Mouse (Mus musculus) monocyte, adult 5-6 weeks (primary cell): ENCODE results near the gene Enpp6. TPM values are rescaled to one million over a fixed set of nuclear protein-coding genes. Genes with fewer than 3 reads are reported as not detected.

Experiments used
- ATAC-seq: fragments of 153-309, 156-312 bp; replicated peaks from 2 replicates; pipeline ENCODE4 v1.8.0; 2017; ENCODE audit warnings: mild to moderate bottlenecking; ENCODE audit not compliant: low TSS enrichment, insufficient number of reproducible peaks, severe bottlenecking, poor library complexity, low FRiP score
- total RNA-seq: library from RNA; stranded (forward); fragments of 200-1000, 200-491, 200-594 nt; gene quantifications from 3 replicates; pipeline ENCODE4 v1.2.3, GENCODE M21; 2017

Gene Enpp6
- total RNA-seq, 1 experiment from 2014 or later, result not detected

DNA sequence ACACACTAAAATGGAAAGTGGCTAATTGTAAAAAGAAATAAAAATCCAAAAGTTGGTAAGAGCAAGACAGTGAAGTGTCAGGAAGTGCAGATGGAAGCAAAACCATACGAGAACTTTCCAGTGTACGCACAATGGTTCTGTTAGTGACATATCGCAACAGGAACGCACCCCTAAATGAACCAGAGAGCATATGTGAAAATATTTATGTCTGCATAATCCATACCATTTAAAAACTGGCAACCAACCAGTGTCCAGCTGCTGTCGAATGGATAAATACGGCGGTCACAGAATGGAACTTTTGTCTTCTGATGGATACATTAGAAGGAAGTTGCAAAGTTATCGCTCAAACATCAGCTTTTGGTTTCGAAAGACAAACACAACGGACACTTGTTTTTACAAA is 61.9 kb downstream of the Enpp6 start:
- ATAC-seq, result no peak

DNA sequence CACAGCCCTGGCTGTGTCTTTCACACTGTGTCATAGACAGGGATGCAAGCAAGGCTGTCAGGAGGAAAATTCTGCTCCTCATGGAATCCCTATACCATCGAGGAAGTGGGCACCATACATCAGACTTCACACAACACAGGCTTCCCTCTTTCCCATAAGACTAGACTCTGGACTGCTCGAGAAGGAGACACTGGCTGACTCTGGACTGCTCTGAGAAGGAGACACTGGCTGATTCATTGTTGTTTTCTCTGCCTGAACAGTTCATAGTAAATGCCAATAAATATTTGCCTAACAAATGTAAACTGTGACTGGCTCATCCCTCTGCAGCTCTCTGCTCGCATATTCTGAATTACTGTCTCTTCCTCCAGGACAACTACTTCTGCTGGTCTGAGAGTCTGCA is 66.0 kb downstream of the Enpp6 start:
- no peak for ATAC-seq

DNA sequence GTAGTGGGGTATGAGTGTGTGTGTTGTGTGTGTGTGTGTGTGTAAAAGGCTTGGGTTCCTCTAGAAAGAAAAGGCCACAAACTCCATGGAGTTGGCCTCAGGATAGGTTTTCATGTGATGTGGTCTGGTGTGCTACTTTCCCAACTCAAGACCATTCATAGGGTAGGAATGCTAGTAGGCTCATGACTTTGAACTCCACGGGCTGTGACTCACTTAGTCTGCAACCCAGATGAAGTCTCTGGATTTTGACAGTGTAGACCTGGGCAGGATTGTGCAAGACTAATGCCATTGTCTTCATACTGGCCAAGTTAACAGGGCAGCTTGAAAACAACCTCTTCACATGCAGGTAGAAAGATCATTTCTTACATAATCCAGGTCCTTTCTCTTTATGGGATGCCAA is 69.4 kb downstream of the Enpp6 start:
- ATAC-seq, result no peak

DNA sequence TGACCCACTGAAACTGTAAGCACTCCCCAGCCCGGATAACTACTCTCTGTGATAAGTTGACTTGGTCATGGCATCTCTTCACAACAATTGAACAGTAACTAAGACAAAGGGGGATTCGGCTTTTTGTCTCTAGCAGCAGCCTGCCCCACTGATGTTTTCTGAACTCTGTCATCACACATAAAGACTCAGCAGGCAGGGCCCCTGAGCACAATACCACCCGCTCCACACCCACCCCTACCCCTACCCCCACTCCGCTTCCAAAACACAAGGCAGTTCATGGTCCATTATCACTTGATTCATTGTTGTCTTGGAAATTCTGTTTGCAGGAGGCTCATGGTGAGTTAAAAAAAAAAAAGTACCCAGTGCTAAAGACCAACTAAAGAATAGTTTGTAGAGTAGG is 71.8 kb downstream of the Enpp6 start:
- ATAC-seq, result no peak

DNA sequence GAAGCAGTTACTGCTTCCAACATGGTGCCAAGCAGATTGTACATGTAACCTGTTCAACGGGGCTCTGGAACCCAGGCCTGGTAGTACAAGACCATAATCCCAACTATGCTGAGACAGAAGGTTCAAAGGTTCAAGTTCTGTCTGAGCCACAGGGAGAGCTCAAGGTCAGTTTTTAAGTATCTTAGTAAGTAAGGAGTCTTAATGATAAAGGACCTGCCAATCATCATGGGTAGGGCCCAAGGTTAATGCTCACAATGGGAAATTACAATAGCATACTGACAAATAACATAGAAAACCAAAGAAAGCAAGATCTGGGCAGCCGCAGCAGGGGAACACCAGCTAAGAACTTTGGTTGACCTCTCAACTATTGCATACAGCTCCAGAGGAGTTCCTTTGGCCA is 72.3 kb downstream of the Enpp6 start:
- ATAC-seq, result no peak

DNA sequence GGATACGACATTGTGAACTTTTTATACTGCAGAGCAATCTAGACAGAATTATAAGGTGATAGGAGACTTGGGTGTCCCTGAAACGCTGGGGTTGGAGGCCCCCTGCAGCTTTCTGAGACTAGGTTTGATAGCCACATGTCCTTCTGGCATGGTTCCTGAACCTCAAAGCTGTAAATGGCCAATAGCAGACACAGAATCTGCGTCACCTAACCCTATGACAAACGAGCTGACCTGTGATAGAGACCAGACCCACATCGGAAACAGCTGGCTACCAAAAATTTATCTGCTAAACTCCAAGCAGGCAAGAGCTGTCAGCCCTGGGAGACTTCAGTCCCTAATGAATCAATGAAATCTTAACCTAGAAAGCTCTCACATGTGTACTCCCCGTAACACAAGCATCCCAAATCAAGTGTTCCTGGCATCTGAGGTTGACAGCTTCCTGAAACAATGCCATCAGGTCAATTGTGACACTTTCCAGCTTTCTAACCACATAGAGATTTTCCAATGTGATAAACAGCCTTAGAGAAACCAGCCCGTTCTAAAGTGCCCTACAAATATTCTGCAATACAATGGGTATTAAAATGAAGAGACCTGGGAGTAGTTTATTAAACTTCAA is 74.5 kb downstream of the Enpp6 start:
- no peak for ATAC-seq

DNA sequence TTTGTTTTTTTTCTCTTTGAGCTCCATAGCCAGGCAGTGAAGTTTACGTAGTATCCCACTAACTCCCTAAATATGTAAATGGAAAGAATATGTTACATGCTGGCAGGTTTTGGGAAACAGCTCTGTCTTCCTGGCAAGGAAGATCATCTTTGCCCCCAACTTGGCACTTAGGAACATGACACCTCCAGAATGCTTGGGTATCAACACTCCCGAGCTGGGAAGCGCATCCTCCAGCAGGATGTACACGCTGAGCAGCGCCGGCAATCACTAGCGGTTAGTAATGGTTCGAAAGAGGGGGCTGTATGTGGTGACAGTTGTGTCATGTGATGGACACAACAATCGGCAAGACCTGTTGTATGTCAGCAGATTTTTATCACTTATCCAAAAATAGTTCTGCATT is 80.4 kb downstream of the Enpp6 start:
- ATAC-seq, result no peak

DNA sequence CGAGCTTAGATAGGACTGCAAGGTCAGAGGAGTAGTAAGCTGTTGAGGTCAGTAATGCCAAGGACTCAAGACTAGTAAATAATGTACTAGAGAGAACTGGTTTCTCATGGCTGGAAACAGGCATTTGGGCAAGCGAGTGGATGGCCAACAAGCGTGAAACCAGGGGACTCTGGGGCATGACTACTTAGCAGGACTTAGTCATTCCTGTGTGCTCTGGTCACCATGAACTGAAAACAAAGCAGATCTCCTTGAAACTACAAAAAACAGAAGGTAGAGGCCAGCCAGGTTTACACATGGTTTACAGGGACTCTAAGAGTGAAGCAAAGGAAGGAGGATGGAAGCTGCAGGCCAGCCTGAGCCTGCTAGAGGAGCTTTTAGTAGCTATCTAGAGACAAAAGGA is 82.9 kb downstream of the Enpp6 start:
- ATAC-seq, result no peak

DNA sequence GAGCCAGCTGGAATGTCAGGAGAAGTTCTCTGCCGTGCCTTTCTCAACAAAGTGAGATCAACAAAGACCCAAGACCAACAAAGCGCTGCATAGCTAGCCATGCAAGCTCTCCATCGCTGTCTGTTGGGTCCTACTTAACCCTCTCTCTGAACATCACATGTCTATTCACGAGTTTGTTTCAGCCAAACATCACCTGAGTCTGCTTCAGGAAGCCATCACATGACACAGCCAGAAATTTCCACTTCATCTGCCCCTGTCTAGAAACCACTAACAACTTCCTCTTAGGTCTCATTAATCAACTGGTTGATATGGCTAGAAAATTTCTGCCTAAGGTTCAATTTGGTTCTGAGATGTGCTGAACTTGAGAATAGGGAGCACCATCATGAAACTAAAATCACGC is 85.3 kb downstream of the Enpp6 start:
- no peak for ATAC-seq

DNA sequence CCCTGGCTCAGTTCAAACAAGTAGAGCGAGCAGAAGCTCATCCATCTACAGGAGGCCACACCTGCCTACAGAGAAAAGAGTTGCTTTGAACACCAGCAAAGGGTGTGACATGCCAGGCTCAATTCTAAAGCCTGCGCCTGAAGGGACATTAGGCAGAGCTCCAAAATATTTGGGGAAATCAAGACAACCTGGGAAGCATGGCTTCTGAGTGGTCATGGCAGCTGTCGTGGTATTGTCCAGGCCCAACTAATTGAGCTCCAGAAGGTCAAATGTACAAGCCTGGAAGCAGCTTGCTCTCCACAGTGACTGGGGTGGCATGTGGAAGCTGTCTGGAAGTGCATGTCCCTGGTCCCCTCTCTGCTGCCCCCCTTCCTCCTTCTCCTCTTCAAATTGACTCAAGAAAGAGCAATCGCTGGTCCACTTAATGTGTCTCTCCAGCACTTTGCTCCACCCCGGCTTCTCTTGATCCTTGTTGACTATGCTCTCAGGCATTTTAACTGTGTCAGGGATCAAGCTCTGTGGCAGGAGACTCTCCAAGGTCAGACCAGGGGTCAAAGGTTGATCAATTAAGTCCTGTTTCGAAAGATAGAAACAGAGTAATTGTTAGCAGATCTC is 89.4 kb downstream of the Enpp6 start:
- no peak for ATAC-seq

DNA sequence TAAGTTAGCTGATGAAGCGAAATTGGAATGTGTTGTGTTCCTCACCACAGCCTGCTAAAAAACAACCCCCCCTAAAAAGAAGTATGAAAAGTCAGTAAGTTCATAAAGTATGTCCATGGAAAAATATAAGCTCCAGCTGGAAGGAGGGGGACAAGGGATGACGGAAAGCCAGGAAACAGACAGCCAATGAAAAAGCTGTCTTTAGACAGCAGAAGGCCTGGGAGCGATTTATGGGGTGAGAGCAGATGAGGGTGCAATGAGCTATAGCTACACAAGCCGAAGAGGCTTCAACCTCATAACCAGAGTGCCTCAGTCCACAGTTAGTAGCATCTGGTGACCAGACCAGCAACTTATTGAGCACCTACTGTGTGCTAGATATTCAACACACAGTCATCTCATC is 93.3 kb downstream of the Enpp6 start:
- no peak for ATAC-seq

DNA sequence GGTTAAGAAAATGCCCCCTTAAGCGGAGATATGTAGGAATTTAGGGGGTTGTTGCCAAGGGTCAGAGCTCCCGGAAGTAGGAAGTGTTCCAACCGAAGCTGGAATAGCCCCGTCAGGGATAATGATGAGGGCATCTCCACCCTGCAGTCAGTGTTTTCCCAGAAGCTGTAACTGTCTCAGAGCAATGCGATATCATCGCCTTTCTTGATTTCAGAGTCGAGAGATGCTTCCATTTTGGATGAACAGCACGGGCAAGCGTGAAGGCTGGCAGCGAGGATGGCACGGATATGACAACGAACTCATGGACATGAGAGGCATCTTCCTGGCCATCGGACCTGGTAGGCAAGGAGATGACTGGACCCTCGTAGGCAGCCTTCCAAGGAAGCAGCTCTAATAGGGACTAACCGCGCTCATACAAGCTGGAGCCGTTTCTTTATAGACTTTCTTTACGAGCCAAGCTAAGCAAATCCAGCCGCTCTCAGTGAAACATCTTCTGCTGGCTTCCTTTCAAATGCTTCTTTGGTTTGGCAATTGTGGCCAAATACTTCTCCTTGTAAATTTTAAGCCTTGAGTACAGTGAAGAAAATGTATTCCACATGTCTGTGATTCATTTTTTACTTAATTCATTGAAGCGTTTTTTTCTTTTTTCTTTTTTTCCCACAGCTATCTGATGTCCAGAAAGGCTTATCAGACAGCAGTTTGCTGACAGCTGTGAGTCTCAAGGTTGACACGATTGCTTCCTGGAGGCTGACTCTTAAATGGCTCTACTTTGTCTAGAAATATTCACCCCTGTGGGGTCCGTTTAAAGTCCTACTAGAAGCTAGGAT is 95.7 kb downstream of the Enpp6 start:
- ATAC-seq, result no peak

DNA sequence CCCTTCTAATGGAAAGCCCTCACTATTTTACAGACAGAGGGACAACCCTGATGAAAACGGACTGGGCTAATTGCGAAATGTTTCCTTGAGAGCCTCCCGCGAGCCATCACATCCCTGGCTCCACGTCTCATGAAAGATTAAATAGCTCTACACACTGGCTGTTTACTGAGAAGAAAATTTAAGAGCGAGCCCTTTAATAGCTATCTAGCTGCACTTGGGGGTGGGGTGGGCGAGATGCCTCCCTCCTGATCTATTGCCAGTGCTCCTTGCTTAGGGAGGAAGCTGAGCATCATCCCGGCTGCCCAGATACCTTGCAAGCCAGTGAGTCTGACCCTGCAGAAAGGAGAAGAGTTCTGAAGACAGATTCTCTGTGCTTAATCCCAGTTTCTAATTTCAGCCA is 103.3 kb downstream of the Enpp6 start:
- no peak for ATAC-seq

DNA sequence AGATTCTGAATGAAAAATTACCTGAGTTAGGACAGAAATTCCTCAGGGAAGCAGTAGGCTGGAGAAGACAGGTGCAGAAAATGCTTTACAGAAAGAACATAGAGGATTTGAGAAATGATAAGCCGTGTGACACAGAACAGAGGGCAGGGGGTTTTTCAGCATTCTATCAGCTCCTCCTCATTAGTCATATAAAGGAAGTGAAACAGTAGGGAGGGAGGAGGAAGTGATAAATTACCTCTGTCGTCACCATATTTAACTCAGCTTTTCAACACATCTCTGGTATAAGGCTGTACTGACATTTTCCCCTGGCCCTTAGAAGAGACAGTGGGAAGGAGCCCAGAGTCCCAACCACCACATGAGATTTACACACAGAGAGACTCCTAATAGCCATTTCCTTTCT is 118.9 kb downstream of the Enpp6 start:
- ATAC-seq, result 0 out of 2 replicates have a peak, but pooled peaks have one; percentile 22

DNA sequence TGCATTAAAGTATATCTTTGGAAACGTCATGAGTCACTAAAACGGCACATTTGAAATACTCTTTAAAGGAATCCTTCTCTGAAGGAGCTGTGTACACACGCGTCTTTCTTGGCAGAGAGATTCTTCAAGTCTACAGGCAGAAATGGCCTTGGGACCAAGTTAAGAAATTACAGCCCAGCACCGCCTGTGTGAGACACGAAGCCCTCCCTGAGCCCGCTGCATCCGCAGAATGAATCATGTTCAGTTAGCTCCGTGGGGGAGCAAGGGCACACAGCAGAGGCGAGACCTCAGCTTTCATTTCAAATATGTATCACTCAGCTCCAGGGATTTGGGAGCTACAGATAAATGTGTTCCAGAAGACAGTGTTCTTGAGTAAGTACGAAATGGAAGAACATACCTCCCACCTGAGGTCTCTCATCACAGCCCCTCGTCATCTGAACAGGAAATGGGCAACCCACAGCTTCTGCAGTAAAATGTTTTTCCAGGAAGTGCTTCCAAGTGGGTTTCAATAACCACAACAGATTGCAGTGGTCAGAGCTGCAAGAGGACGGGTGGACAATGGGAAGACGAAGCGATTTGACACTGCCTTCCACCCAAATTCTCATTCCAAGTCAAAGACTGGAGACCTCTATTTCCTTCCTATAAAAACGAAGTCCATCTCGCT is 127.6 kb downstream of the Enpp6 start:
- ATAC-seq, result no peak

DNA sequence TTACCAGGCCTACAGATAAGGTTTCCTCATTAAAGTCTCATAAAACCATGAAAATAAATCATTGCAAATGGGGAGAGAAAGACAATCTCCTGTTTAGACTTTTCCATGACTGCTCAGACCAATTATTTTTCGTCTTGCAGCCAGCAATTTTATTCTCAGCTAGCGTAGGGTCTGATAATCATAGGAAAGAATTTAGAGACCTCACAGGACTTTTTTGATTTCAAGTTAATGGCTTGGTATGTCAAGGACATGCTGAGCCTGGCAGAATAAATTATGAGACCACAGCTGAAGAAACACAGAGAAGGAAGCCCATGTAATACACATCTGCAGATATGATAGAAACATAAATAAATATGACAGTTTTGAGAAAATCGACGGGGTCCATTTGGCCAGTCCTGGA is 130.6 kb downstream of the Enpp6 start:
- ATAC-seq, result no peak

DNA sequence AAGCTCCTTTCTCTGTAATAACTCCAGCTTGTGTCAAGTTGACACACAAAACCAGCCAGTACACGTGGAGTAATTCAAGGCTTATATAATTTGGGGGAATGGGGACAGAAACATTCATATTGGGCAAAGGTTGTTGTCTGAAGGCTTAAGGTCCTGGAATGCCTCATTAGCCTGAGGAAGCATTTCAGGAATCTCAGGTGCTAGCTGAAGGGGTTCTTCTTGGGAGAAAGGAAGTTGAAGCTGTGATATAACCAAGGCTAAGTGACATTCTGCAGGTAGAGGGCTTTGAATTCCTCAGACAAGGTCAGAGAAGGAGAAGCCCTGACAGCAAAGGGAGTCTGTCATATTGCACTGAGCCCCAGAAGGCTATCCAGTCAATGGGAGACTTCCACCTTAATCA is 133.2 kb downstream of the Enpp6 start:
- ATAC-seq, result no peak

DNA sequence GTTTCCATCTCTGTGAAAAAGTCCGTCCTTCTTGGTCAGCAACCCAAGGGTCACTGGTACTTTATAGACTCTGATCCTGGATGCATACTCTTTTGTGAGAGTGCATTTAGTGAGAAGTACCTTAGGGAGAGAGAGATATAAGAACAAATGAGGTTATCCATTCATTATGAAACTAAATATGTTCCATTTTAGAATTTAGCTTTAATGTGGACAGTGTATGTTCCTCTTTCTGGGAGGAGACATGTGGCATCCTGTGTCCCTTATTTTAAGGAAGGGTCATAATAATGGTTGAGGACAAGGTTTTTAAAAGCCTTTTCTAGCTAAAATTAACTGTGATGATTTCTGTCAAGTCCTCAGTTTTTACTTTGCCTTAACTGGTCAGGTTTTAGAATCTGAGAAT is 142.2 kb downstream of the Enpp6 start:
- no peak for ATAC-seq

DNA sequence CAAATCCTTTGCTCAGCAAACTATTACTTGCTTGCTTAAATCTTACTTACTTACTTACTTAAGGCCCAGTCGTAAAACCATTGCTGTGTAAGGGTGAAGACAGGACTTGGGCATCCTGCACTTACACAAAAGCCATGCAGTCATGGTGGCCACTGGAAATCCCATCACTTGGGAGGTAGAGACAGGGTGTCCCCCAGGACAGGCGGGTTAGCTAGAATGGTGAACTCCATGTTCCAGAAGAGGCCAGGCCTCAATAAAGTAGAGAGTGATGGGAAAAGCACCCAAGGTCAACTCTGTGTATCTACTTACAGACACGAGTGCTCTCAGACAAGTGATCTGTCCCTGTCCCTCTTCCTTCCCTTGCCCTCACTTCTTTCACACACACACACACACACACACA is 146.7 kb downstream of the Enpp6 start:
- ATAC-seq, result no peak

DNA sequence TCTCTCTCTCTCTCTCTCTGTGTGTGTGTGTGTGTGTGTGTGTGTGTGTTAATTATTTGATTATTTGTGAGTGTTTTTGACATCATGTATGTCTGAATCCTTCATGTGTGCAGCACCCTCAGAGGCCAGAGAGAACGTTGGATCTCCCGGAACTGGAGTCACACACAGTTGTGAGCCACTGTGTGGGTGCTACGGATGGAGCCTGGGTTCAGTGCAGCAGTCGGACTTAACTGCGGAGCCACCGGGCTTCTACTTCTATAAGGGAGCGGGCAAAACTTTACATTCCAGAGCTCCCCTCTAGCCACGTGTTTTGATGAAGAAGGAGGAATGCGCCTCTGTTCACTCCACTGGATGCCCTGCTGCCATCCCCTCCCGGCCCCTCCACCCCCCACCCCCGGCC is 148.0 kb downstream of the Enpp6 start:
- ATAC-seq, result no peak
